Mouse (Mus musculus) small intestine, adult 2 months (tissue): ENCODE measurements around the gene Cep112. TPM values are rescaled to one million over a fixed set of nuclear protein-coding genes. Genes with fewer than 3 reads are reported as not detected.

ENCODE experiments used
- H3K27ac ChIP-seq: fragments of 200-500 bp; 2 replicates; pipeline ENCODE4 v1.5.1; 2012; ENCODE audit warnings: low read depth, low read length, control low read depth, inconsistent platforms; ENCODE audit not compliant: insufficient read depth
- H3K27me3 ChIP-seq: fragments of 200-500 bp; 2 replicates; pipeline ENCODE4 v1.6.1; 2012; ENCODE audit warnings: mild to moderate bottlenecking, moderate library complexity, low read length, inconsistent platforms; ENCODE audit not compliant: control insufficient read depth, insufficient read depth
- H3K36me3 ChIP-seq: fragments of 200-500 bp; 2 replicates; pipeline ENCODE4 v1.6.1; 2012; ENCODE audit warnings: mild to moderate bottlenecking, low read length, control low read depth, inconsistent platforms; ENCODE audit not compliant: control insufficient read depth, insufficient read depth
- H3K4me1 ChIP-seq: fragments of 200-500 bp; 2 replicates; pipeline ENCODE4 v1.6.1; 2012; ENCODE audit warnings: low read length, inconsistent platforms, mixed read lengths; ENCODE audit not compliant: control insufficient read depth, insufficient read depth, insufficient read length
- H3K4me3 ChIP-seq: fragments of 200-500 bp; 2 replicates; pipeline ENCODE4 v1.5.1; 2012; ENCODE audit warnings: low read depth, mild to moderate bottlenecking, control low read depth, inconsistent platforms, low read length, moderate library complexity
- CTCF ChIP-seq: fragments of 200-500 bp; IDR thresholded peaks from 2 replicates; pipeline ENCODE4 v1.5.1; 2012; ENCODE audit warnings: low read depth, mild to moderate bottlenecking, control low read depth, inconsistent platforms, low read length, moderate library complexity, mixed read lengths; ENCODE audit not compliant: insufficient replicate concordance, insufficient read length; ENCODE audit errors: extremely low read depth
- POLR2A ChIP-seq: fragments of 200-500 bp; IDR thresholded peaks from 2 replicates; pipeline ENCODE4 v1.6.1; 2012; ENCODE audit warnings: low read depth, mild to moderate bottlenecking, control low read depth, inconsistent platforms, low read length, moderate library complexity
- WGBS: fragments of 180-500 bp; shearing (Covaris S2); methylation state at CpG from one replicate; pipeline ENCODE4 v1.1.7; 2018; 5-methylcytosine and 5-hydroxymethylcytosine counted together
- polyA plus RNA-seq: library from polyadenylated mRNA; depleted of rRNA; stranded (reverse); fragments of >200 nt; gene quantifications from 2 replicates; pipeline ENCODE4 v1.2.3, GENCODE M21; 2012

The Cep112 gene
- polyA plus RNA-seq, 1 experiment: 0.19 TPM

GRCm38 (mm10) chr11:108489863-108490262 is 64.9 kb downstream of the Cep112 start:
- 94% methylated on average over 4 of the region's 4 CpGs for WGBS
- H3K36me3 ChIP-seq: no peaks in the 10 kb centered on the region
- TF ChIP-seq CTCF (no peak), POLR2A (no peak)

GRCm38 (mm10) chr11:108508190-108508589 is 83.2 kb downstream of the Cep112 start:
- WGBS: 90% methylated on average over 5 of the region's 5 CpGs
- no peaks in the 10 kb centered on the region for H3K4me1 ChIP-seq
- H3K36me3 ChIP-seq: no peaks in the 10 kb centered on the region
- no peak overlapping the region for H3K27ac ChIP-seq
- no peaks in the 10 kb centered on the region for H3K27me3 ChIP-seq
- TF ChIP-seq CTCF (no peak), POLR2A (no peak)
- no peak overlapping the region for H3K4me3 ChIP-seq

More at GRCm38 (mm10) chr11:108489863-108490262, 64.9 kb downstream of the Cep112 start:
- H3K4me3 ChIP-seq: no peak overlapping the region
- no peaks in the 10 kb centered on the region for H3K27me3 ChIP-seq
- no peak overlapping the region for H3K27ac ChIP-seq
- no peaks in the 10 kb centered on the region for H3K4me1 ChIP-seq

GRCm38 (mm10) chr11:108527725-108528363 is 102.9 kb downstream of the Cep112 start:
- Histone ChIP-seq H3K27me3 (no peaks in the 10 kb centered on the region), H3K4me3 (no peak overlapping the region), H3K4me1 (no peaks in the 10 kb centered on the region), H3K36me3 (no peaks in the 10 kb centered on the region), H3K27ac (no peak overlapping the region)
- WGBS: 14% methylated on average over 5 of the region's 5 CpGs
- TF ChIP-seq CTCF: no peak
- no peak for TF ChIP-seq POLR2A

- Histone ChIP-seq H3K27ac (no peak overlapping the region), H3K36me3 (no peaks in the 10 kb centered on the region), H3K27me3 (no peaks in the 10 kb centered on the region), H3K4me3 (no peak overlapping the region), H3K4me1 (no peaks in the 10 kb centered on the region)
- no peak for TF ChIP-seq CTCF
- no peak for TF ChIP-seq POLR2A
- 33% methylated on average over 1 of the region's 1 CpGs for WGBS
Measured at GRCm38 (mm10) chr11:108532901-108533300, 107.9 kb downstream of the Cep112 start.

GRCm38 (mm10) chr11:108534014-108534413 is 109.0 kb downstream of the Cep112 start:
- Histone ChIP-seq H3K27me3 (no peaks in the 10 kb centered on the region), H3K27ac (no peak overlapping the region), H3K4me3 (no peak overlapping the region), H3K36me3 (no peaks in the 10 kb centered on the region), H3K4me1 (no peaks in the 10 kb centered on the region)
- 94% methylated on average over 3 of the region's 3 CpGs for WGBS
- TF ChIP-seq CTCF (no peak), POLR2A (no peak)

GRCm38 (mm10) chr11:108552997-108553622 is 128.1 kb downstream of the Cep112 start:
- Histone ChIP-seq H3K27me3 (no peaks in the 10 kb centered on the region), H3K36me3 (no peaks in the 10 kb centered on the region), H3K27ac (no peak overlapping the region), H3K4me3 (no peak overlapping the region), H3K4me1 (no peaks in the 10 kb centered on the region)
- no peak for TF ChIP-seq CTCF
- no peak for TF ChIP-seq POLR2A
- WGBS: 82% methylated on average over 4 of the region's 4 CpGs

GRCm38 (mm10) chr11:108553881-108554280 is 128.9 kb downstream of the Cep112 start:
- H3K27me3 ChIP-seq: no peaks in the 10 kb centered on the region
- TF ChIP-seq CTCF (no peak), POLR2A (no peak)
- H3K4me1 ChIP-seq: no peaks in the 10 kb centered on the region
- no peak overlapping the region for H3K4me3 ChIP-seq
- H3K27ac ChIP-seq: no peak overlapping the region
- no peaks in the 10 kb centered on the region for H3K36me3 ChIP-seq
- 87% methylated on average over 1 of the region's 1 CpGs for WGBS

GRCm38 (mm10) chr11:108558544-108558943 is 133.6 kb downstream of the Cep112 start:
- H3K36me3 ChIP-seq: no peaks in the 10 kb centered on the region
- H3K4me1 ChIP-seq: no peaks in the 10 kb centered on the region
- H3K27ac ChIP-seq: no peak overlapping the region
- no peaks in the 10 kb centered on the region for H3K27me3 ChIP-seq
- WGBS: 88% methylated on average over 4 of the region's 4 CpGs
- TF ChIP-seq CTCF: no peak
- no peak for TF ChIP-seq POLR2A
- no peak overlapping the region for H3K4me3 ChIP-seq
